Mouse (Mus musculus) small intestine, adult 2 months (tissue): ENCODE measurements around the gene Rere.

Experiments used
- CTCF ChIP-seq: fragments of 200-500 bp; IDR thresholded peaks from 2 replicates; pipeline ENCODE4 v1.5.1; 2012; ENCODE audit warnings: low read depth, mild to moderate bottlenecking, control low read depth, inconsistent platforms, low read length, moderate library complexity, mixed read lengths; ENCODE audit not compliant: insufficient replicate concordance, insufficient read length; ENCODE audit errors: extremely low read depth
- POLR2A ChIP-seq: fragments of 200-500 bp; IDR thresholded peaks from 2 replicates; pipeline ENCODE4 v1.6.1; 2012; ENCODE audit warnings: low read depth, mild to moderate bottlenecking, control low read depth, inconsistent platforms, low read length, moderate library complexity

DNA sequence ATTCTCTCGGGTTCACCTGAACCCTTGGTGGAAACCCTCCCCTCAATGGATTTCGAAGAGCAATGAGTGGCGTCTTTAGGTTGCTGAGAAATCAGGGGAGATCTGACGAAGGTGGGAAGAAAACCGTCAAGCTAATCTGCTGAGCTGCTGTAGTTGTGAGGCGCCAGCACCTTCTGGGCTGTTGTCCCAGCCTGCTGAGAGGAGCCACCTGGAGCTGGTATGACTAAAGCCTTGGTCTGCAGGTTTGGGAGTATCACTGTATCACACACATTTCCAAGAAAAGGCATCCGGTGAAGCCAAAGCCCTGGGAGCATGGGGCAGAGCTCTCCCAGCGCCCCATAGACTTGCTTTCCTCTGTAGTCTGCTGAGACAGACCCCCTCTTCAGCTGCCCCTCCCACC is 49.6 kb upstream of the Rere start:
- TF ChIP-seq CTCF: no peak
- TF ChIP-seq POLR2A: no peak
